Mouse (Mus musculus) retina, postnatal 7 days (tissue): ENCODE results near the gene Yaf2.
"Not testable (repeated sequence)": the region's sequence is repeated elsewhere in the genome, so short reads cannot be mapped to it uniquely, and the experiment has no call there.

Experiments
- DNase-seq: peaks from one replicate; pipeline ENCODE4 v3.0.0-alpha.2; 2012; ENCODE audit warnings: low read depth, low spot score

The Yaf2 gene

GRCm38 (mm10) chr15:93253172-93253571, 83.6 kb downstream of the Yaf2 start:
- DNase-seq = no peak

GRCm38 (mm10) chr15:93252396-93252795, 84.3 kb downstream of the Yaf2 start:
- no peak for DNase-seq

- DNase-seq = no peak
Measured at GRCm38 (mm10) chr15:93251553-93252250, 85.0 kb downstream of the Yaf2 start.

- no peak for DNase-seq
Measured at GRCm38 (mm10) chr15:93243202-93243601, 93.5 kb downstream of the Yaf2 start.

- not testable (repeated sequence) for DNase-seq
Measured at GRCm38 (mm10) chr15:93236456-93236855, 100.3 kb downstream of the Yaf2 start.
